Mouse (Mus musculus): ENCODE data around the gene Tmem132d. TPM values are rescaled to one million over a fixed set of nuclear protein-coding genes. Genes with fewer than 3 reads are reported as not detected.
A peak's percentile ranks its signal among the peaks of the same experiment; 100 is the strongest.

The Tmem132d gene
- polyA plus RNA-seq, 1 experiment from 2014 or later: 0.90 TPM

DNA sequence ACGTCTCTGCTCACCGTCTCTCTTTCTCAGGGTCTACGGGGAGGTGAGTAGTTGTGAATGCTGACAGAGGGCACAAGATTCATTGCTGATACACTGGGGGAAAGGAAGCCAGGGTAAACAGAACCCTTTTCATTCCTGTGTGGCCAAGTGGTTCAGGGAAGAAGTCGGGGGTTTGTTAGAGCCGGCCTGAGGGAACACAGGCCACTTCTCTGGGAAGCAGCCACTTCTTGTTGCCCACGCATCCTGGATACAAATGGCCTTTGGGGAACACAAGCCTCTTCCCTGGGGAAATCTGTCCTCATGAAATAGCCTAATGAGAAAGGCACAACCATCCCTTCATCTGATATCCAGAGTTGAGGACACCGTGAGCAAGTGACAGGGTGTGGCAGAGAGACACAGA is 96.0 kb downstream of the Tmem132d start:
- 51% methylated on average over 7 of the region's 7 CpGs for WGBS
- Histone ChIP-seq H3K9me3 (ENCODE audit: control insufficient read depth, low read length) (no peaks in the 10 kb centered on the region), H3K4me2 (ENCODE audit: low read depth, low read length) (no peak overlapping the region), H3K4me1 (ENCODE audit: control insufficient read depth, insufficient read depth, low read length) (peaks cover 2% of the 10 kb centered on the region; the same call in 1 of the 2 replicates), H3K36me3 (ENCODE audit: control insufficient read depth, insufficient read depth, low read length) (no peaks in the 10 kb centered on the region), H3K9ac (ENCODE audit: low read depth, low read length) (no peak overlapping the region), H3K27me3 (replicated peaks; ENCODE audit: control insufficient read depth, insufficient read depth, low read length) (no peaks in the 10 kb centered on the region), H3K4me3 (ENCODE audit: low read depth, low read length) (no peak overlapping the region), H3K27ac (replicated peaks; ENCODE audit: low read depth, low read length) (no peak overlapping the region)
- DNase-seq (ENCODE audit: low spot score) (no peak), ATAC-seq (ENCODE audit: low read depth) (no peak)

DNA sequence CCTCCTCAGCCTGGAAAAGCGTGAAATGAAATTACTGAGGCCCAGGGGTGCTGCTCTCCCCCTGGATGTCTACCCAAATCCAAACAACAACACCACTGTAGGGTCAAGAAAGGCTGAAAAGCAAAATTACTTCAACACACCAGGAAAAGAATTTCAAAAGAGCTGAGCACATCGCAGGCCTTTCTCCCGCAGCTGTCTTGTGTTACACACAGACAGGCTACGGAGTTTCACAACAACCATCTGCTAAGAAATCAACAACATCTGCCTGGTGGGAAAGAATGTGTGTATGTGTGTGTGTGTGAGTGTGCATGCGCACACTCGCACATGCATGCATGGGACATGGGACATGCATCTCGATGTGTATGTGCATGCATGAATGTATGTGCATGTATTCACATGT is 100.1 kb downstream of the Tmem132d start:
- Histone ChIP-seq H3K4me2 (ENCODE audit: low read depth, low read length) (no peak overlapping the region), H3K9me3 (ENCODE audit: control insufficient read depth, low read length) (no peaks in the 10 kb centered on the region), H3K4me1 (ENCODE audit: control insufficient read depth, insufficient read depth, low read length) (peaks cover 4% of the 10 kb centered on the region; the same call in 1 of the 2 replicates), H3K27ac (replicated peaks; ENCODE audit: low read depth, low read length) (no peak overlapping the region), H3K9ac (ENCODE audit: low read depth, low read length) (no peak overlapping the region), H3K4me3 (ENCODE audit: low read depth, low read length) (no peak overlapping the region), H3K27me3 (replicated peaks; ENCODE audit: control insufficient read depth, insufficient read depth, low read length) (no peaks in the 10 kb centered on the region), H3K36me3 (ENCODE audit: control insufficient read depth, insufficient read depth, low read length) (no peaks in the 10 kb centered on the region)
- ATAC-seq (ENCODE audit: low read depth) (no peak), DNase-seq (ENCODE audit: low spot score) (peak; percentile 69)
- WGBS: 44% methylated on average over 7 of the region's 7 CpGs

DNA sequence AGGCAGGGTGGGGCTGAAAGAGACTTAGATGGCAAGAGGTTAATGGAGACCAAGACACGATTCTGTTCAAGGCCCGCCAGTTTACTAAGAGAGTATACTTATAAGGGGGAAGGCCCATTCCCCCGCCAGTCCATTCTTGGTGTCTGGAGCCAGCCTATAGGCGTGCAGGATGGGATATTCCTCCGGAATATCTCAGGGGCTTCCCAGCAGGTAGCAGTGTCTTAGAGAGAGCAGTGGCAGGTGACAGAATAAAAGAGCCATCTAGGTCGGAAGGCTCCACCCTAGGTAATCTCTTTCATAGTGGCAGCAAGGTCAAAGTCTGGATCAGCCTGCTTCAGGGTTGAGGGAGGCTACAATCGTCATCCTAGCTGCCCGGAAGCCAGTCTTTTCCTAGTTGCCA is 102.5 kb downstream of the Tmem132d start:
- Histone ChIP-seq H3K9ac (ENCODE audit: low read depth, low read length) (no peak overlapping the region), H3K4me3 (ENCODE audit: low read depth, low read length) (no peak overlapping the region), H3K27ac (replicated peaks; ENCODE audit: low read depth, low read length) (no peak overlapping the region), H3K27me3 (replicated peaks; ENCODE audit: control insufficient read depth, insufficient read depth, low read length) (no peaks in the 10 kb centered on the region), H3K4me1 (ENCODE audit: control insufficient read depth, insufficient read depth, low read length) (peaks cover 4% of the 10 kb centered on the region; the same call in 1 of the 2 replicates), H3K9me3 (ENCODE audit: control insufficient read depth, low read length) (no peaks in the 10 kb centered on the region), H3K4me2 (ENCODE audit: low read depth, low read length) (no peak overlapping the region), H3K36me3 (ENCODE audit: control insufficient read depth, insufficient read depth, low read length) (no peaks in the 10 kb centered on the region)
- no peak for DNase-seq (ENCODE audit: low spot score)
- no peak for ATAC-seq (ENCODE audit: low read depth)
- WGBS: 90% methylated on average over 8 of the region's 8 CpGs

DNA sequence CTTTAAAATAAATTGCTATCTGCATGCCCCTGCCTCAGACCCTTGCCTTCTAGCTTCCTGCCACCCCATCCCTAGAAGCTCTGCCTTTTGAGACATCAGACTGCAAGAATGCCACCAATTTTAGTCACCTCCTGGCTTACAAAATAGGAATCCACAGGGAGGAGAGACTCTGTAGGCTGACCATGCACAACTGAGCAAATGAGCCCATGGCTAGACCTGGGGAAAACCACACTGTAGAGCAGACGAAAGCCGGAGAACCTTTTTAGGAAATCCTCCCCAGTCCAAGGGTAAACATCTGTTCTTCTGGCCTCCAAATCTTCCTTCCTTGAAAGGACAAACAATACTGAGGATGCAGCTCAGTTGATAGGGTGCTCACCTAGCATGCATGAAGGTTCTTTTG is 130.5 kb downstream of the Tmem132d start:
- ATAC-seq (ENCODE audit: low read depth): no peak
- no peaks in the 10 kb centered on the region for H3K4me1 ChIP-seq (ENCODE audit: control insufficient read depth, insufficient read depth, low read length)
- no peak overlapping the region for H3K4me3 ChIP-seq (ENCODE audit: low read depth, low read length)
- no peak for DNase-seq (ENCODE audit: low spot score)
- H3K4me2 ChIP-seq (ENCODE audit: low read depth, low read length): no peak overlapping the region
- whole genome bisulfite sequencing: 63% methylated on average over 2 of the region's 2 CpGs
- H3K9ac ChIP-seq (ENCODE audit: low read depth, low read length): no peak overlapping the region
- H3K36me3 ChIP-seq (ENCODE audit: control insufficient read depth, insufficient read depth, low read length): no peaks in the 10 kb centered on the region
- H3K27me3 ChIP-seq (replicated peaks; ENCODE audit: control insufficient read depth, insufficient read depth, low read length): no peaks in the 10 kb centered on the region
- H3K9me3 ChIP-seq (ENCODE audit: control insufficient read depth, low read length): no peaks in the 10 kb centered on the region
- H3K27ac ChIP-seq (replicated peaks; ENCODE audit: low read depth, low read length): no peak overlapping the region

DNA sequence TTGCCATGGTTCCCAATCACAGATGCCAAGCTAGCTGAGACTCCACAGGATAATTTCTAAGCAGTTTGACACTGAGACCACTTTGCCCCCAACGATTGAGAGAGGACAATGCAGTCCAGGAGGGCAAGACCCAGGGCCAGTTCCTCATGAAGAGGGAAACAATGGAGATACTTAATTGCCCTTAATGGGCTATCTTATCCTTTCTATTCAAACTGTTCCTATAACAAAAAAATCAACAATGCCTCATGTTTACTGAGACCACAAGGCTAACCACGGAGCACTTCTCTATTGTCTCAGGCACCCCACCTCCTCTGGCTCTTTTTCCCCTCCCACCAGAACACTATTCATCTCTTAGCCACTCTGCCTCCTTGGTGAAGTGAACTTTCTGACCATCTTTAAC is 141.7 kb downstream of the Tmem132d start:
- no peak overlapping the region for H3K27ac ChIP-seq (replicated peaks; ENCODE audit: low read depth, low read length)
- DNase-seq (ENCODE audit: low spot score) (no peak), ATAC-seq (ENCODE audit: low read depth) (no peak)
- H3K36me3 ChIP-seq (ENCODE audit: control insufficient read depth, insufficient read depth, low read length): no peaks in the 10 kb centered on the region
- H3K4me1 ChIP-seq (ENCODE audit: control insufficient read depth, insufficient read depth, low read length): no peaks in the 10 kb centered on the region
- no peaks in the 10 kb centered on the region for H3K9me3 ChIP-seq (ENCODE audit: control insufficient read depth, low read length)
- WGBS: 19% methylated on average over 2 of the region's 2 CpGs
- no peak overlapping the region for H3K4me2 ChIP-seq (ENCODE audit: low read depth, low read length)
- H3K27me3 ChIP-seq (replicated peaks; ENCODE audit: control insufficient read depth, insufficient read depth, low read length): no peaks in the 10 kb centered on the region
- no peak overlapping the region for H3K9ac ChIP-seq (ENCODE audit: low read depth, low read length)
- H3K4me3 ChIP-seq (ENCODE audit: low read depth, low read length): no peak overlapping the region

DNA sequence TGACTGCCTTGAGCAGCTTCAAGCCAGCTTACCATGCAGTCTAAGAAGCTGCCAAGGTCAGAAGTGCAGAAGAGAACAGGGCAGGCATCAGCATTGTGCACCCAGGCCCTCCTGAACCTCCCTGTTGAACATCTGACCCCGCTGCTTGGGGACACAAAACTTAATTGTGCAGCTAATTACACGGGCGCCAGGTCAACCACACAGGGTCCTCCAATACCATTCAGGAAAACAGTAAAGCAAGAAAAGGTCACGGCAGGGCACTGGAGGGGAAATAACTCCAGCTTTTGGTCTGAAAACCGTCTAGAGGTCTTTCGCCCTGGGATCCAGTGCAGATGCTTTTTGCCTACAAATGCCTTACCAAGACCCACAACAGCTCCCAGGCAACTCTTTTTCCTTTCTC is 159.6 kb downstream of the Tmem132d start:
- Histone ChIP-seq H3K4me3 (ENCODE audit: low read depth, low read length) (no peak overlapping the region), H3K9me3 (ENCODE audit: control insufficient read depth, low read length) (no peaks in the 10 kb centered on the region)
- 11% methylated on average over 6 of the region's 6 CpGs for WGBS

DNA sequence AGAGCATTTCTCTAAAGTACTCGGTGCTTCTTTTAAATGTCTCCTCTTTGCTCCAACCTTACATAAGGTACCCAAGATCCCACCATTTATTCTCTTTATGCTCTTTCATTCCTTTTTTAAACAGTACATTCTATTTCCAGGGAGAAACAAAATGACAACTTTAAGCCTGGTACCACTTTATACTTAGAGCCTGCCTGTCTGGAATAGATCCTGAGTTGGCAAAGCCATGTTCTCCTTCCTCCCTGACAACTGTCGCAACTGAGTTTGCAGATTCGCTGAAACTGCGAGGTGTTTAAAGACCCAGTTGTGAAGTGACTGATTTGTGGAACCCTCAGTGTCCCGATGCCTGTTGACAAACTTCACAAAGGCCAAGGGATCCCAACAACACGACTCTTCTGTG is 165.5 kb downstream of the Tmem132d start:
- no peak overlapping the region for H3K9ac ChIP-seq (ENCODE audit: low read depth, low read length)
- no peaks in the 10 kb centered on the region for H3K36me3 ChIP-seq (ENCODE audit: control insufficient read depth, insufficient read depth, low read length)
- H3K27ac ChIP-seq (replicated peaks; ENCODE audit: low read depth, low read length): no peak overlapping the region
- H3K4me3 ChIP-seq (ENCODE audit: low read depth, low read length): no peak overlapping the region
- no peaks in the 10 kb centered on the region for H3K4me1 ChIP-seq (ENCODE audit: control insufficient read depth, insufficient read depth, low read length)
- 94% methylated on average over 6 of the region's 6 CpGs for WGBS
- no peaks in the 10 kb centered on the region for H3K9me3 ChIP-seq (ENCODE audit: control insufficient read depth, low read length)
- H3K27me3 ChIP-seq (replicated peaks; ENCODE audit: control insufficient read depth, insufficient read depth, low read length): no peaks in the 10 kb centered on the region
- H3K4me2 ChIP-seq (ENCODE audit: low read depth, low read length): no peak overlapping the region
- ATAC-seq (ENCODE audit: low read depth): no peak
- DNase-seq (ENCODE audit: low spot score): no peak

More for the DNA sequence above, 159.6 kb downstream of the Tmem132d start:
- Histone ChIP-seq H3K27me3 (replicated peaks; ENCODE audit: control insufficient read depth, insufficient read depth, low read length) (no peaks in the 10 kb centered on the region), H3K9ac (ENCODE audit: low read depth, low read length) (no peak overlapping the region), H3K36me3 (ENCODE audit: control insufficient read depth, insufficient read depth, low read length) (no peaks in the 10 kb centered on the region), H3K27ac (replicated peaks; ENCODE audit: low read depth, low read length) (no peak overlapping the region), H3K4me1 (ENCODE audit: control insufficient read depth, insufficient read depth, low read length) (no peaks in the 10 kb centered on the region), H3K4me2 (ENCODE audit: low read depth, low read length) (no peak overlapping the region)
- no peak for DNase-seq (ENCODE audit: low spot score)
- no peak for ATAC-seq (ENCODE audit: low read depth)

DNA sequence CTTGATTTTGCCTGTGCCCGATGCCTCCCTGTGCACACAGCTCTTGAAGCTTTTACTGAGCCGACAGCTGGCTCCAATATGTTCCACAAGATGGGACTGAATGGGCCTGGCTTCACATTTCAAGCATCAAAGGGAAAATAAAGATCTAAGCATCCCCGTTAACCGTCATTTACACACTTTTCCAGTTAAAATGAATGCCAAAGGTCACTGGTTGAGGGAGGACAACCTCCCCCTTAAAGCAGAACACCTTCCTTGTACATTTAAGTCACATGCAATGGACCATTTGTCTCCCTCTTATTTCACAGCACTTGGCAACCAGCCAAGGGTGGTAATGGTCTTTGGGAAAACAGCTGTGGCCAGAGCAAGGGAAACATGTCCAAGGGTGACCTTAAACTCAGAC is 188.7 kb downstream of the Tmem132d start:
- Histone ChIP-seq H3K9ac (ENCODE audit: low read depth, low read length) (no peak overlapping the region), H3K27me3 (replicated peaks; ENCODE audit: control insufficient read depth, insufficient read depth, low read length) (no peaks in the 10 kb centered on the region), H3K9me3 (ENCODE audit: control insufficient read depth, low read length) (0 out of 2 replicates have a peak, but pooled peaks cover 5% of the 10 kb centered on the region), H3K4me1 (ENCODE audit: control insufficient read depth, insufficient read depth, low read length) (no peaks in the 10 kb centered on the region), H3K36me3 (ENCODE audit: control insufficient read depth, insufficient read depth, low read length) (no peaks in the 10 kb centered on the region), H3K4me3 (ENCODE audit: low read depth, low read length) (no peak overlapping the region), H3K27ac (replicated peaks; ENCODE audit: low read depth, low read length) (no peak overlapping the region), H3K4me2 (ENCODE audit: low read depth, low read length) (no peak overlapping the region)
- DNase-seq (ENCODE audit: low spot score): peak; percentile 18
- 36% methylated on average over 4 of the region's 4 CpGs for WGBS
- no peak for ATAC-seq (ENCODE audit: low read depth)

DNA sequence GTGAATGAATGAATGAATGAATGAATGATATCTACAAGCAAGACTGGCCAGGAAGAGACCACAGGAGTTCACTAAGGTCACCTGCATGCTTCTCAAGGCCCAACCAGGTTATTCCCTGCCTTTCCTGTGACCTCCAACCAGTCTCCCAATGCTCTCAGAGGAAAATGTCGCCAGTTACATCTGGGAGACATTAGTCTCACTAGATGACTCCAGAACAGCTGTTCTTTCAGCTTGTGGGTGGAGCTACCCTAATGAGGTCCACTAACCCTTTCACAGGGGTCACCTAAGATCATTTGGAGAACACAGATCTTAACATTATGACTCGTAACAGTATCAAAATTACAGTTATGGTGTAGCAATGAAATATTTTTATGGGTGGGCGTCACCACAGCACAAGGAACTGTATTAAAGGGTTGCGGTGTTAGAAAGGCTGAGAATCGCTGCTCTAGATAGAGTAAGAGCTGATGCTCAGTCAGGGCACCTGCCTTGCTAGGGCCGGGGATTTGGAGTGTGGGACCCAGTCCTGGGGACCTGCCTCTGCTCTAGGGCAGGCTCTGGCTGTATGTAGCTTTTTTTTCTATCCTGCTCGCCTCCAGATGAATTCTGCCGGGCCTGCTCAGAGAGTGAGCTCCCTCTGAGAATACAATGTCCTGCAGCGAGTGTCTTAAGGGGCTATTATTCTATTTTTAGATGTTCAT is 196.1 kb downstream of the Tmem132d start:
- Histone ChIP-seq H3K9me3 (ENCODE audit: control insufficient read depth, low read length) (0 out of 2 replicates have a peak, but pooled peaks cover 5% of the 10 kb centered on the region), H3K27me3 (replicated peaks; ENCODE audit: control insufficient read depth, insufficient read depth, low read length) (no peaks in the 10 kb centered on the region), H3K36me3 (ENCODE audit: control insufficient read depth, insufficient read depth, low read length) (no peaks in the 10 kb centered on the region), H3K9ac (ENCODE audit: low read depth, low read length) (no peak overlapping the region), H3K4me1 (ENCODE audit: control insufficient read depth, insufficient read depth, low read length) (no peaks in the 10 kb centered on the region), H3K27ac (replicated peaks; ENCODE audit: low read depth, low read length) (no peak overlapping the region), H3K4me3 (ENCODE audit: low read depth, low read length) (no peak overlapping the region), H3K4me2 (ENCODE audit: low read depth, low read length) (no peak overlapping the region)
- WGBS: 40% methylated on average over 9 of the region's 9 CpGs
- ATAC-seq (ENCODE audit: low read depth) (no peak), DNase-seq (ENCODE audit: low spot score) (no peak)
